Mouse (Mus musculus) midbrain, embryonic 16.5 days (tissue): ENCODE data around the gene Scin. TPM values are rescaled to one million over a fixed set of nuclear protein-coding genes. Genes with fewer than 3 reads are reported as not detected.

Experiments
- ATAC-seq: fragments of 200-750 bp; cut with Nextera tagmentation; 2 replicates; pipeline ENCODE4 v1.8.0; 2017; ENCODE audit warnings: moderate TSS enrichment
- H3K27ac ChIP-seq: fragments of 300-500 bp; sonication (generic); 2 replicates; pipeline ENCODE4 v1.5.1; 2014; ENCODE audit warnings: mild to moderate bottlenecking, low read length, mixed read lengths
- H3K27me3 ChIP-seq: fragments of 300-500 bp; sonication (generic); 2 replicates; pipeline ENCODE4 v1.6.1; 2014; ENCODE audit warnings: low read depth, low read length, mixed read lengths; ENCODE audit not compliant: control insufficient read depth, insufficient read depth
- H3K36me3 ChIP-seq: fragments of 300-500 bp; sonication (generic); 2 replicates; pipeline ENCODE4 v1.6.1; 2014; ENCODE audit warnings: mild to moderate bottlenecking, low read length, moderate library complexity, mixed read lengths; ENCODE audit not compliant: control insufficient read depth, insufficient read depth
- H3K4me1 ChIP-seq: fragments of 300-500 bp; sonication (generic); 2 replicates; pipeline ENCODE4 v1.6.1; 2014; ENCODE audit warnings: mild to moderate bottlenecking, low read length, mixed read lengths; ENCODE audit not compliant: control insufficient read depth, insufficient read depth
- H3K4me2 ChIP-seq: fragments of 300-500 bp; sonication (generic); 2 replicates; pipeline ENCODE4 v1.6.1; 2014; ENCODE audit warnings: mild to moderate bottlenecking, low read length, mixed read lengths
- H3K4me3 ChIP-seq: fragments of 300-500 bp; sonication (generic); 2 replicates; pipeline ENCODE4 v1.5.1; 2014; ENCODE audit warnings: low read depth, mild to moderate bottlenecking, low read length, moderate library complexity, mixed read lengths
- H3K9ac ChIP-seq: fragments of 300-500 bp; sonication (generic); 2 replicates; pipeline ENCODE4 v1.6.1; 2014; ENCODE audit warnings: low read depth, low read length, mixed read lengths
- H3K9me3 ChIP-seq: fragments of 300-500 bp; sonication (generic); replicated peaks from 2 replicates; pipeline ENCODE4 v1.6.1; 2014; ENCODE audit warnings: mild to moderate bottlenecking, low read length, mixed read lengths; ENCODE audit not compliant: control insufficient read depth, poor library complexity, severe bottlenecking
- WGBS: fragments of 180-500 bp; shearing (Covaris S2); extraction: QIAGEN DNeasy Blood & Tissue Kit; methylation state at CpG from one replicate; pipeline ENCODE4 v1.1.7; 2014; 5-methylcytosine and 5-hydroxymethylcytosine counted together
- polyA plus RNA-seq: library from polyadenylated mRNA; unstranded; fragments of >200 nt; fragmentation: Nextera tagmentation; extraction: Ambion mirVana; gene quantifications from 2 replicates; pipeline ENCODE4 v1.2.1, GENCODE M21; 2015

Scin gene
- polyA plus RNA-seq, 1 experiment from 2014 or later = not detected

DNA sequence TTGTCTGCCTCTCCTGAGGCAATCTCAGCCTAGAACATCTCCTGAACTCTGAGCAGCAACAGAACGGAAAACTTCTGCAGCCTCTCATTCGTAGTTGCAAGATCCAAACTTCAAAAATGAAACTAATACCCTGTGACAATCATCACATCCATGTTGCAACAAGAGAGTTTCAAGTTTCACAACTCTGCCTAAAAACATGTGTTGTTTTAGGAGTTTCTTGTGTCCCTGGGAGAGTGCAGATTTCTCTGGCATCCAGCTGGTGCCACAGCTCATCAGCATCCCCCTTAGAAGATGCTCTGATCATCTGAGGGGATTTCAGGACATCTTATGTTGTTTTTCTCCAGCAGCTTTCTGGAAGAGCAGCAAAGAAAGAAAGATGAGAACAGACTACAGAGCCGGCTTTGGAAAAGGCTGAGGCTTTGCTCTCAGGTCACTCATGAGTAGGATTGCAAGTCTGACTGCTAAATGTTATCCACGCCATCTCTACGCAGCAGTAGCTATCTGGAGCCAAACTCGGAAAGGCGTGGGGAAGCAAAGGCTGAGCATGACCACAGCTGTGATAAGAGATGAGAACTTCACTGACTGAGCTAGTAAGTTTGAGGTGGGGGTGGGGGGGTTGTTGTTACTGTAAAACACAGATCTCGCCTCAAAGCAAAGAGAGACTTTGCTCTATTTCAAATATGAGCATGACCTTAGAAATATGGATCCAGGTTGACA, 18.5 kb upstream of the Scin start:
- no peaks in the 10 kb centered on the region for H3K4me1 ChIP-seq
- H3K4me3 ChIP-seq = no peak overlapping the region
- H3K9me3 ChIP-seq = no peaks in the 10 kb centered on the region
- no peak for ATAC-seq
- no peaks in the 10 kb centered on the region for H3K27me3 ChIP-seq
- no peak overlapping the region for H3K4me2 ChIP-seq
- 89% methylated on average over 8 of the region's 8 CpGs for WGBS
- H3K36me3 ChIP-seq = no peaks in the 10 kb centered on the region
- no peak overlapping the region for H3K9ac ChIP-seq
- no peak overlapping the region for H3K27ac ChIP-seq

DNA sequence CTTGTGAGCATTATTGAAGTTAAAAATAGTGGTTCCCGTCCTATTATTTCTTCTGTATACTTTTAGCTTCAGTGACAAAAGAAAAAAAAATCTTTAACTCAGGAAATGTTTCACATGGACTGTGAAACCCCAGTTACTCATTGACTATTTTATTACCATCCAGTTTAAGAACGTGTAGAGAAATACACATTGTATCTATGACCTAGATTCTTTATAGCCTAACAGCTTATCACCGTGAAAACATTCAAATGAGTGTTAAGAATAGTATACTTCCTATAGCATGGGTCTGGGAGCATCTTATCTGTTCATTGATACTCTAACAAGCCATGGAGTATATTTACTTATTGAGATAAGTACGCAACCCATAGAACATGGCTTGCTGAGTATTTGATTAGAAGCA, 13.3 kb upstream of the Scin start:
- H3K4me2 ChIP-seq = no peak overlapping the region
- no peaks in the 10 kb centered on the region for H3K9me3 ChIP-seq
- H3K36me3 ChIP-seq = no peaks in the 10 kb centered on the region
- H3K27ac ChIP-seq = no peak overlapping the region
- H3K27me3 ChIP-seq = no peaks in the 10 kb centered on the region
- H3K4me1 ChIP-seq = no peaks in the 10 kb centered on the region
- H3K9ac ChIP-seq = no peak overlapping the region
- 88% methylated on average over 4 of the region's 4 CpGs for WGBS
- no peak overlapping the region for H3K4me3 ChIP-seq
- ATAC-seq = no peak

DNA sequence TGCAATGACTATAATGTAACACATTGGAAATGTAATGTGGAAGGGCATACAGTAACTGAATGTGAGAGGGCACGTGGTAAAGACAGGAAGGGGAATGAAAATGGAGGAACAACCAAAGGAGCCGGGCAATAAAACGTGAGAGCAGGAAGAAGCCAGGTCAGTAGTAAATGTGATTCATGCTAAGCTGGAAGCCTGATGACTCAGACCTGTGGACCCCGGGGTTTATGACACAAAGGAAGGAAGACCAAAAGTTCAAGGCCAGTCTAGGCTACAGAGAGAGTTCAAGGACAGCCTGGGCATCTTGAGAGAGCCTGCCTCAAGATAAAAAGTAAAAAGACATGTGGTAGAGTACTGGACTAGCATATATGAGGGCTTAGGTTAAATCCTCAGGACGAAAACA, 12.5 kb upstream of the Scin start:
- Histone ChIP-seq H3K36me3 (no peaks in the 10 kb centered on the region), H3K4me3 (no peak overlapping the region), H3K9ac (no peak overlapping the region), H3K27ac (no peak overlapping the region), H3K4me1 (no peaks in the 10 kb centered on the region), H3K27me3 (no peaks in the 10 kb centered on the region), H3K4me2 (no peak overlapping the region), H3K9me3 (no peaks in the 10 kb centered on the region)
- WGBS = 77% methylated on average over 5 of the region's 5 CpGs
- ATAC-seq = no peak

DNA sequence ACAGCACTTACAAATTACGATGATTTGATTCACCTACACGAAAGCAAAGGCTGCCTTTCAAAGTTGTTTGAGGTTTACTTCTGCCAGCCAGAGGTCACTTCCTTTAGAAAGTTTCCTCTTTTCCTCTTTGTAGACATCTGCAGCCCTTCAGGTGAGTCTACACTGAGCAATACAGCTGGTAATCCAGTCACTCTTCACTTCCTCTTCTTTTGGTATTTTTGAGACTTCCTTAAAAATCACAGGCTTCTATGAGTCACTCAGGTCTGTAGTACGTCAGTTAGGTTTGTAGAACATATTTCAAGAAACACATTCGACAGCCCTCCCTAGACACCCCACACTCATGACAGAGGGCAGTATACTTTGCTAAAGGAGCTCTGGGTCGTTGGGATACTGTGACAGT, 6.7 kb upstream of the Scin start:
- H3K9ac ChIP-seq = no peak overlapping the region
- 88% methylated on average over 5 of the region's 5 CpGs for WGBS
- H3K27me3 ChIP-seq = no peaks in the 10 kb centered on the region
- H3K9me3 ChIP-seq = no peaks in the 10 kb centered on the region
- no peak for ATAC-seq
- H3K4me3 ChIP-seq = no peak overlapping the region
- H3K36me3 ChIP-seq = no peaks in the 10 kb centered on the region
- no peak overlapping the region for H3K27ac ChIP-seq
- no peak overlapping the region for H3K4me2 ChIP-seq
- no peaks in the 10 kb centered on the region for H3K4me1 ChIP-seq

DNA sequence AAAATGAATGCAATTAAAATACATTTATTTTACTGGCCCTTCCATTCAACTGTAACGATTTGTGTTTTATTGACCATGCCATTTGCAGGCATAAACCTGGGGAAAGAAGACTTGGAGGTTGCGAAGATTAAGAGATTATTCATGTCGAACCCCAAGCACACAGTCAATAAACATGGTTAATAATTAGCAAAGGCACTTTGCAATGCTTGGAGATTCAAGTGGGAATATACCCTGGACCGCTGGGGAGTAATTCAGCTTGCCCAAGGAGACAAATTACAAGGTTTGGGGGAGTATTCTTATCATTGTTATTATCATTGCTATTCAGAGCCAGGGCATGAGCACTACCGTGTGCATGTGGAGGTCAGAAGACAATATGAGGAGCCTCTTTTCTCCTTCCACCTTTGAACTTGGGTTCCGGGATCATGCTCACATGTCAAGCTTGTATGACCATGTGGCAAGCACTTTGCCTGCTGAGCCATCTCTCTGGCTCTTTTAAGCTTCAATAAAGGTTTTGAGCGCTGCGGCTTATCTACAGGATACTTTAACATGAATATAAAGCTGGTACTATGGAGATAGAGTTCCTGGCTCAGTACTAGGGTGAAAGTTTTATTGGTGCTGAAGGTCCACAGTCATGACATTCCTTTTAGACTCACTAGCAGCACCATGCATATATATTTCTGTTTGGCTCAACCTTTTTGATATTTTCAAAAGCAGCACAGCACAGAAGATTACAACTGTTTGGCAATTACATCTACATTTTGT, 5.6 kb upstream of the Scin start:
- H3K9me3 ChIP-seq = no peaks in the 10 kb centered on the region
- no peak overlapping the region for H3K27ac ChIP-seq
- no peaks in the 10 kb centered on the region for H3K4me1 ChIP-seq
- no peak overlapping the region for H3K9ac ChIP-seq
- no peak for ATAC-seq
- WGBS = 83% methylated on average over 8 of the region's 8 CpGs
- H3K36me3 ChIP-seq = no peaks in the 10 kb centered on the region
- no peak overlapping the region for H3K4me2 ChIP-seq
- H3K27me3 ChIP-seq = no peaks in the 10 kb centered on the region
- H3K4me3 ChIP-seq = no peak overlapping the region

DNA sequence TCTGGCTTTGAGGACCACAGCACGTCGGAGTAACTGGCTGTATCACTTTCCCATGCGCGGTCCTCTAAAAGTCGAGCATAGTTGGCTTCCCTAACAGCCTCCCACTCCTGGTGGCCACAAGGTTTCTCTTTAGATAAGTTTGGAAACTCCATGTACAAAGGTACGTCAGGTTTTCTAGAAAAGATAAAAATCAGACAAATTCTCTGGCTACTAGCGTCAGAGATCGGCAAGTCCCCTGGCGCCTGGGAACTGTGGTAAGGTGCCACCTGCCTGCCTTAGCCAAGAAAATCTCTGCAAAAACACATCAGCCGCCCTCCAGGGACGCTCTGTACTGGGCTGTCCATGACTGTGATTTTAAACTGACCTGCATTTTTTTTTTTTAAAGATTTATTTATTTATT, 501 bp upstream of the Scin start:
- Histone ChIP-seq H3K4me2 (peak overlapping the region; percentile 93), H3K4me1 (peaks cover 13% of the 10 kb centered on the region; the same call in 1 of the 2 replicates), H3K9me3 (no peaks in the 10 kb centered on the region), H3K36me3 (no peaks in the 10 kb centered on the region), H3K9ac (no peak overlapping the region), H3K27ac (no peak overlapping the region), H3K4me3 (peak overlapping the region; percentile 46), H3K27me3 (peaks cover 4% of the 10 kb centered on the region; the same call in 1 of the 2 replicates)
- no peak for ATAC-seq
- 42% methylated on average over 11 of the region's 11 CpGs for WGBS

DNA sequence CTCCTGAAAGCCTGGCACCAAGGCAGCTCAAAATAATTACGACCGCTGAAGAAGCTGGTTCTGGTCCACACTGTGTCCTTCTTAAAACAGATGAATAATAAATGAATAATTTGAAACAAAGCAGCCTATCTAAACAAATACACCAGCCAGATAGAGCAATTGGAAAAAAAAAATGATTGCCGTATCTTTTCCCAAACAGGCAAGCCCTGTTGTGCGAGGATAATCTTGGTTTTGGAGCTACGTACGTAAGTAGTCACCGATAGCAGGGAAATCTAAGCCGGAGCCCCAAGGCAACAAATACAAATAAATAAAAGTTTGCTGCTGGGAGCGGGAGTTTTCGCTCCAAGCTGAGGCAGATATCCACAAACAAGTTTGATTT, 845 bp downstream of the Scin start:
- Histone ChIP-seq H3K36me3 (no peaks in the 10 kb centered on the region), H3K4me2 (peak overlapping the region; percentile 93), H3K27ac (no peak overlapping the region), H3K27me3 (peaks cover 4% of the 10 kb centered on the region; the same call in 1 of the 2 replicates), H3K9ac (peak overlapping the region; percentile 60; the same call in 1 of the 2 replicates), H3K9me3 (no peaks in the 10 kb centered on the region), H3K4me3 (peak overlapping the region; percentile 46), H3K4me1 (peaks cover 13% of the 10 kb centered on the region; the same call in 1 of the 2 replicates)
- 13% methylated on average over 10 of the region's 10 CpGs for WGBS
- 0 out of 2 replicates have a peak, but pooled peaks have one; percentile 8 for ATAC-seq

DNA sequence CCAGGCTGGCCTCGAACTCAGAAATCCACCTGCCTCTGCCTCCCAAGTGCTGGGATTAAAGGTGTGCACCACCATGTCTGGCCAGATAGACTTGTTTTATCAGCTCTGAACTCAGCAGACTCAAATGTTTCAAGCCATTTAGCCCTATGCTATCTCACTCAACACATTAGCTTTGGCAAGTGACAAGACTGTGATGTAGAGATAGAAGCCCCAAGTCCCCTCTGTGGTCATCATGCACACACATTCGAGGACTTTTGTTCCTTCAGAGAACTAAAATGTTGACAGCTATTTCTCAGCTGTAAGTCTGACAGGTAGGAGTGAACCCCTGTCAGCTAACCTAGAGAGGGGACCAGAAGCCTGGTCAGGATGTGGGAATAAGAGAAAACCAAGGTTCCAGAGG, 15.2 kb downstream of the Scin start:
- H3K27ac ChIP-seq = no peak overlapping the region
- H3K9me3 ChIP-seq = no peaks in the 10 kb centered on the region
- WGBS = 94% methylated on average over 2 of the region's 2 CpGs
- H3K27me3 ChIP-seq = no peaks in the 10 kb centered on the region
- no peak overlapping the region for H3K4me2 ChIP-seq
- H3K36me3 ChIP-seq = no peaks in the 10 kb centered on the region
- no peak overlapping the region for H3K9ac ChIP-seq
- no peak overlapping the region for H3K4me3 ChIP-seq
- ATAC-seq = no peak
- no peaks in the 10 kb centered on the region for H3K4me1 ChIP-seq

DNA sequence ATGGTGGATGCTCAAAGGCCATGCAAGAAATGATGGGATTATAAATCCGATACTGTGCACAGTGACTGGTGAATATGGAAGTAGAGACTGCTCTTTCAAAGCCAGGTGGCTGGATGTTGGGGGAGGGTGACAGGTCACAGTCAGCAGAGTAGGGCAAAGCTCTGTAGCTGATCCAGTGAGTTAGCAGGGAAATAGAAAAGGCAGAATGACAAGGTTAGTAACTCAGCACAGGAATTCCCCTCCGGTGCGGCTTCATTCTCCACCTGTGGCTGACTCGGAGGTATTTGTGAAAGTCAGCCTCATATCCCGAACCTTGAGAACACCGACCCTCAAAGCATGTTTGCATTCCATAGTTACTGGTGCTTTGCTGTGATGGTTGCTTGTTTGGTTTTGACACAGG, 17.0 kb downstream of the Scin start:
- H3K27ac ChIP-seq = no peak overlapping the region
- H3K4me2 ChIP-seq = no peak overlapping the region
- no peaks in the 10 kb centered on the region for H3K27me3 ChIP-seq
- H3K4me1 ChIP-seq = no peaks in the 10 kb centered on the region
- no peak for ATAC-seq
- H3K4me3 ChIP-seq = no peak overlapping the region
- no peaks in the 10 kb centered on the region for H3K36me3 ChIP-seq
- no peaks in the 10 kb centered on the region for H3K9me3 ChIP-seq
- H3K9ac ChIP-seq = no peak overlapping the region
- 90% methylated on average over 6 of the region's 6 CpGs for WGBS
